Mouse (Mus musculus) limb, embryonic 14.5 days (tissue): ENCODE data around the gene Olfr934. TPM values are rescaled to one million over a fixed set of nuclear protein-coding genes. Genes with fewer than 3 reads are reported as not detected.

ENCODE experiments used
- ATAC-seq: fragments of 200-750 bp; cut with Nextera tagmentation; 2 replicates; pipeline ENCODE4 v1.8.0; 2017; ENCODE audit warnings: low read depth, moderate number of reproducible peaks, moderate TSS enrichment; ENCODE audit not compliant: low FRiP score
- DNase-seq: peaks from one replicate; pipeline ENCODE4 v3.0.0-alpha.2; 2015; ENCODE audit warnings: low spot score
- H3K27ac ChIP-seq: fragments of 300-500 bp; sonication (generic); replicated peaks from 2 replicates; pipeline ENCODE4 v1.5.1; 2014; ENCODE audit warnings: low read depth, mild to moderate bottlenecking, low read length, moderate library complexity, mixed read lengths
- H3K27me3 ChIP-seq: fragments of 300-500 bp; sonication (generic); 2 replicates; pipeline ENCODE4 v1.6.1; 2014; ENCODE audit warnings: low read length, mixed read lengths; ENCODE audit not compliant: control insufficient read depth, insufficient read depth
- H3K36me3 ChIP-seq: fragments of 300-500 bp; sonication (generic); 2 replicates; pipeline ENCODE4 v1.6.1; 2014; ENCODE audit warnings: mild to moderate bottlenecking, low read length, moderate library complexity, mixed read lengths; ENCODE audit not compliant: control insufficient read depth, insufficient read depth
- H3K4me1 ChIP-seq: fragments of 300-500 bp; sonication (generic); 2 replicates; pipeline ENCODE4 v1.6.1; 2014; ENCODE audit warnings: antibody characterized with exemption, low read length, mixed read lengths; ENCODE audit not compliant: control insufficient read depth, insufficient read depth
- H3K4me2 ChIP-seq: fragments of 300-500 bp; sonication (generic); replicated peaks from 2 replicates; pipeline ENCODE4 v1.6.1; 2014; ENCODE audit warnings: low read depth, mild to moderate bottlenecking, low read length, moderate library complexity; ENCODE audit not compliant: severe bottlenecking
- H3K4me3 ChIP-seq: fragments of 300-500 bp; sonication (generic); replicated peaks from 2 replicates; pipeline ENCODE4 v1.5.1; 2014; ENCODE audit warnings: low read length
- H3K9ac ChIP-seq: fragments of 300-500 bp; sonication (generic); 2 replicates; pipeline ENCODE4 v1.6.1; 2014; ENCODE audit warnings: mild to moderate bottlenecking, low read depth, low read length, moderate library complexity; ENCODE audit not compliant: severe bottlenecking
- H3K9me3 ChIP-seq: fragments of 300-500 bp; sonication (generic); 2 replicates; pipeline ENCODE4 v1.6.1; 2016; ENCODE audit warnings: low read length; ENCODE audit not compliant: control insufficient read depth
- POLR2A ChIP-seq: fragments of 200-500 bp; IDR thresholded peaks from 2 replicates; pipeline ENCODE4 v1.8.0; 2012; ENCODE audit warnings: inconsistent platforms, mild to moderate bottlenecking, moderate library complexity, borderline replicate concordance; ENCODE audit not compliant: insufficient read depth, insufficient read length; ENCODE audit errors: extremely low read depth
- WGBS: fragments of 180-500 bp; shearing (Covaris S2); extraction: QIAGEN DNeasy Blood & Tissue Kit; methylation state at CpG from one replicate; pipeline ENCODE4 v1.1.7; 2014; 5-methylcytosine and 5-hydroxymethylcytosine counted together
- polyA plus RNA-seq, 2 experiments: library from polyadenylated mRNA; depleted of rRNA in 1 of 2; stranded (reverse) in 1 of 2; unstranded in 1 of 2; fragments of >200 nt; fragmentation: Nextera tagmentation in 1 of 2; extraction: Ambion mirVana in 1 of 2; gene quantifications; 2 replicates each; pipeline versions ENCODE4 v1.2.1 to v1.2.3; 2012 to 2014

Olfr934 gene
- polyA plus RNA-seq (2012; rRNA removed) (not detected in 2 replicates), polyA plus RNA-seq (2014; fragmentation: Nextera tagmentation; extraction: Ambion mirVana) (not detected in 2 replicates)

DNA sequence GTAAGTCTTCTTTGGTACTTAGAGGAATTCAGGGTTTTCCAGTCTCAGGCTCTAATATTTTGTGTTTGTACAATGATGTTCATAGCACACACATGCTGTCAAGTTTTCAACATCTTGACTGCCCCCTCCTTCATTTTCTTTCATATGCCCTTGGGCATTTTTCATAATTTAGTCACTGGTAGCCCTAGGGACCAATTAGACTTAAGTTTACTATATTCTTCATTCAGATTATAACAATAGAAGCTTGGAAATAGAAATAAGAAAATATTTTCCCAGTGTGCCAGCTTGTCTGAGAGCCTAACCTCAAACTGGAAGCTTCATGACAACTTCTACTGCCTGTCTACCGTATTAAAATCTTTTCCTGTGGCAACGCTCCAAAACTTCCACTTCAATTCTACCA is at the start of gene Olfr934:
TSS of gene Olfr934 (minus strand) at position 101 of the 400 bp plus-strand sequence.
- Histone ChIP-seq H3K36me3 (no peaks in the 10 kb centered on the region), H3K4me3 (no peak within 1 kb of the TSS), H3K4me2 (no peak within 1 kb of the TSS), H3K27me3 (no peaks in the 10 kb centered on the region), H3K9ac (no peak within 1 kb of the TSS), H3K9me3 (no peaks in the 10 kb centered on the region), H3K4me1 (no peaks in the 10 kb centered on the region), H3K27ac (no peak within 1 kb of the TSS)
- ATAC-seq, result no peak
- TF ChIP-seq POLR2A, result no peak
- no peak for DNase-seq
- WGBS, result 86% methylated on average over 2 of the region's 2 CpGs

DNA sequence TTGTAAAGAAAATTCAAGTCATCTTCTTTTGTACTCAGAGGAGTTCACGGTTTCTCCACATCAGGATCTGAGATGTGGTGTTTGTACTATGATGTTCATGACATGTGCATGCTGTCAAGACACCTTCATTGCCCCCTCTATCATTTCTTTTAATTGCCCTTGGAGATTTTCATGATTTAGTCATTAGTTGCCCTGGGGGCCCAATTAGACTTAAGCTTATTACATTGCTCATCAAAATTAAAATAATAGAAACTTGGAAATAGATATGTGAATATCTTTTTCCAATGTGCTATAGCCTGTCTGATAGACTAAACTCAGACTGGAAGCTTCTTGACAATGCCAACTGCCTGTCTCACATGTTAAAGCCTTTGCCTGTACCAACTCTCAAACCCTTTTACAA is 35.2 kb upstream of the Olfr934 start, which contains the start of gene Olfr146:
TSS of gene Olfr146 (minus strand) at position 101 of the 400 bp plus-strand sequence.
- Histone ChIP-seq H3K9ac (no peak within 1 kb of the TSS), H3K4me1 (no peaks in the 10 kb centered on the region), H3K36me3 (no peaks in the 10 kb centered on the region), H3K4me2 (no peak within 1 kb of the TSS), H3K9me3 (no peaks in the 10 kb centered on the region), H3K27ac (no peak within 1 kb of the TSS), H3K27me3 (no peaks in the 10 kb centered on the region), H3K4me3 (no peak within 1 kb of the TSS)
- 82% methylated on average over 1 of the region's 1 CpGs for WGBS
- ATAC-seq, result no peak
- no peak for TF ChIP-seq POLR2A
- DNase-seq, result no peak

DNA sequence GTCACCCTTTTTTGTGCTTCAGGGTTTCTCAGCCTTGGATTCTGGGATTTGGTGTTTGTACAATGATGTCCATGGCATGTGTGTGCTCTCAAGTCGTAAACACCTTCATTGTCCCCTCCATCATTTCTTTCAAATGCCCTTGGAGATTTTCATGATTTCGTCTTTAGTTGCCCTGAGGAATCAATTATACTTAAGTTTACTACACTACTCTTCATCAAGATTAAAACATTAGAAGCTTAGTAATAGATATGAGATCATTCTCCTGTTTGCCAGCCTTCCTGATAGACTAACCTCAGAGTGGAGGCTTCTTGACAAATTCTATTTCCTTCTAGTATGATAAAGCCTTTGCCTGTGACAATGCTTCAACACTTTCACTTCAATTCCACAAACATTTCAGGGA is 11.5 kb upstream of the Olfr934 start, which contains the start of gene Olfr935:
TSS of gene Olfr935 (minus strand) at position 101 of the 400 bp plus-strand sequence.
- ATAC-seq, result no peak
- Histone ChIP-seq H3K4me2 (no peak within 1 kb of the TSS), H3K9ac (no peak within 1 kb of the TSS), H3K4me3 (no peak within 1 kb of the TSS), H3K27ac (no peak within 1 kb of the TSS), H3K4me1 (no peaks in the 10 kb centered on the region), H3K27me3 (no peaks in the 10 kb centered on the region), H3K9me3 (no peaks in the 10 kb centered on the region), H3K36me3 (no peaks in the 10 kb centered on the region)
- 64% methylated on average over 2 of the region's 2 CpGs for WGBS
- TF ChIP-seq POLR2A, result no peak
- no peak for DNase-seq

DNA sequence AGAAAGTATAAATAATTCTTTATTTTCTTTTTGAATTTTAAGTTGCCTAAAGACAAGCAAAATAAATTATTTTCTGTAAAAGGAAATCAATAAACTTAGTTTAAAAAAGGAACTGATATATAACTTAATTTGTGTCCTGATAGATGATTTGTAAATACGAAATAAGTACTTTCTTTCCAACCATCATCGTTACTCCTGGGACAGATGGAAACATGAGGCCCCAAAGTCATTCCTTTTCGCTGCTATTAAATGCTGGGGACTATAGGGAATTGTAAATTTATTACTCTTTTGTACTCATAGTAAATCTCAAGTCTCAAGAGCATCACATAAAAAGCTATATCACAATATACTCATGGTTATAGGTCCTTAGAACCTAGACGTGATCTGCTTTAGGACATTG is 16.1 kb downstream of the Olfr934 start, which contains the start of gene Olfr933:
TSS of gene Olfr933 (plus strand) at position 301 of the 400 bp plus-strand sequence.
- Histone ChIP-seq H3K4me1 (no peaks in the 10 kb centered on the region), H3K27me3 (no peaks in the 10 kb centered on the region), H3K4me2 (no peak within 1 kb of the TSS), H3K9me3 (no peaks in the 10 kb centered on the region), H3K36me3 (no peaks in the 10 kb centered on the region), H3K27ac (no peak within 1 kb of the TSS), H3K4me3 (no peak within 1 kb of the TSS), H3K9ac (no peak within 1 kb of the TSS)
- ATAC-seq (no peak), DNase-seq (no peak)
- no peak for TF ChIP-seq POLR2A
- 74% methylated on average over 4 of the region's 4 CpGs for WGBS

DNA sequence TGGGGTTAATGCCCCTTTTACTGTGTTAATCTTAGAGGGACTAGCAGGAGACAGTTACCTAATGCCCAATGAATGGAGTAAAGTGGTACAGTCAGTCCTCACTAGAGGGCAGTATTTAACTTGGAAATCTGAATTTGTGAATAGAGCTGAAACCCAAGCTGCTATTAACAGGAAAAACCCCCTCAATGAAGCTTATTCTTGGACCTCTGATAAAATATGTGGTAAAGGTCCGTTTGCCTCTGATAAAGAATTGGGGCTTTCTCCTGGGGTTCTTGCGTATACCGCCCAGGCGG is 34.0 kb downstream of the Olfr934 start:
- TF ChIP-seq POLR2A, result no peak
- H3K4me2 ChIP-seq, result no peak overlapping the region
- no peak overlapping the region for H3K27ac ChIP-seq
- no peak overlapping the region for H3K9ac ChIP-seq
- H3K9me3 ChIP-seq, result no peaks in the 10 kb centered on the region
- H3K36me3 ChIP-seq, result no peaks in the 10 kb centered on the region
- 82% methylated on average over 4 of the region's 4 CpGs for WGBS
- DNase-seq, result peak; percentile 31
- ATAC-seq, result no peak
- H3K27me3 ChIP-seq, result no peaks in the 10 kb centered on the region
- H3K4me3 ChIP-seq, result no peak overlapping the region
- no peaks in the 10 kb centered on the region for H3K4me1 ChIP-seq
